Mouse (Mus musculus): ENCODE data around the gene Topaz1. TPM values are rescaled to one million over a fixed set of nuclear protein-coding genes. Genes with fewer than 3 reads are reported as not detected.
"Not testable (repeated sequence)": the region's sequence is repeated elsewhere in the genome, so short reads cannot be mapped to it uniquely, and the experiment has no call there.

Topaz1 gene
- polyA plus RNA-seq, 1 experiment from 2014 or later, result 0.16 TPM

GRCm38 (mm10) chr9:122837216-122837615 lies 90.1 kb downstream of the Topaz1 start:
- Histone ChIP-seq H3K4me3 (ENCODE audit: low read depth, low read length) (no peak overlapping the region), H3K27ac (ENCODE audit: low read depth, low read length) (peak overlapping the region; percentile 41; the same call in 1 of the 2 replicates), H3K9me3 (ENCODE audit: control insufficient read depth) (no peaks in the 10 kb centered on the region), H3K4me1 (replicated peaks; ENCODE audit: control insufficient read depth, insufficient read depth, low read length) (no peaks in the 10 kb centered on the region), H3K9ac (ENCODE audit: low read depth, low read length) (no peak overlapping the region), H3K27me3 (replicated peaks; ENCODE audit: control insufficient read depth, insufficient read depth, low read length) (no peaks in the 10 kb centered on the region), H3K36me3 (ENCODE audit: control insufficient read depth, insufficient read depth) (peaks cover 5% of the 10 kb centered on the region; the same call in 1 of the 2 replicates), H3K4me2 (replicated peaks; ENCODE audit: low read depth) (no peak overlapping the region)
- WGBS, result 75% methylated on average over 4 of the region's 4 CpGs
- no peak for TF ChIP-seq CTCF (IDR thresholded peaks at IDR 0.05; ENCODE audit: low read depth)
- 0 out of 2 replicates have a peak, but pooled peaks have one; percentile 38 for ATAC-seq

- no peaks in the 10 kb centered on the region for H3K27me3 ChIP-seq (replicated peaks; ENCODE audit: control insufficient read depth, insufficient read depth, low read length)
- H3K4me1 ChIP-seq (replicated peaks; ENCODE audit: control insufficient read depth, insufficient read depth, low read length), result no peaks in the 10 kb centered on the region
- H3K9me3 ChIP-seq (ENCODE audit: control insufficient read depth), result no peaks in the 10 kb centered on the region
- no peak overlapping the region for H3K9ac ChIP-seq (ENCODE audit: low read depth, low read length)
- no peak overlapping the region for H3K4me3 ChIP-seq (ENCODE audit: low read depth, low read length)
- peaks cover 5% of the 10 kb centered on the region; the same call in 1 of the 2 replicates for H3K36me3 ChIP-seq (ENCODE audit: control insufficient read depth, insufficient read depth)
- H3K4me2 ChIP-seq (replicated peaks; ENCODE audit: low read depth), result peak overlapping the region; percentile 24; the same call in 1 of the 2 replicates
- peak; percentile 73 for TF ChIP-seq CTCF (IDR thresholded peaks at IDR 0.05; ENCODE audit: low read depth)
- 36% methylated on average over 16 of the region's 16 CpGs for WGBS
- ATAC-seq, result 0 out of 2 replicates have a peak, but pooled peaks have one; percentile 41
- no peak overlapping the region for H3K27ac ChIP-seq (ENCODE audit: low read depth, low read length)
These were observed 90.5 kb downstream of the Topaz1 start for GRCm38 (mm10) chr9:122837680-122838079.

- no peak for TF ChIP-seq CTCF (IDR thresholded peaks at IDR 0.05; ENCODE audit: low read depth)
- Histone ChIP-seq H3K4me3 (ENCODE audit: low read depth, low read length) (no peak within 1 kb of the TSS), H3K4me1 (replicated peaks; ENCODE audit: control insufficient read depth, insufficient read depth, low read length) (no peaks in the 10 kb centered on the region), H3K9ac (ENCODE audit: low read depth, low read length) (no peak within 1 kb of the TSS), H3K9me3 (ENCODE audit: control insufficient read depth) (0 out of 2 replicates have a peak, but pooled peaks cover 3% of the 10 kb centered on the region), H3K36me3 (ENCODE audit: control insufficient read depth, insufficient read depth) (0 out of 2 replicates have a peak, but pooled peaks cover 4% of the 10 kb centered on the region), H3K27me3 (replicated peaks; ENCODE audit: control insufficient read depth, insufficient read depth, low read length) (no peaks in the 10 kb centered on the region), H3K27ac (ENCODE audit: low read depth, low read length) (no peak within 1 kb of the TSS), H3K4me2 (replicated peaks; ENCODE audit: low read depth) (no peak within 1 kb of the TSS)
- peak; percentile 25; the same call in 1 of the 2 replicates for ATAC-seq
- 54% methylated on average over 3 of the region's 3 CpGs for WGBS
These were observed 96.6 kb downstream of the Topaz1 start, which contains the start of gene Gm35549 for GRCm38 (mm10) chr9:122843760-122844159. Gm35549 (minus strand) TSS chr9:122844035.

GRCm38 (mm10) chr9:122845621-122846020 lies 98.5 kb downstream of the Topaz1 start:
- Histone ChIP-seq H3K4me2 (replicated peaks; ENCODE audit: low read depth) (no peak overlapping the region), H3K4me1 (replicated peaks; ENCODE audit: control insufficient read depth, insufficient read depth, low read length) (no peaks in the 10 kb centered on the region), H3K27me3 (replicated peaks; ENCODE audit: control insufficient read depth, insufficient read depth, low read length) (no peaks in the 10 kb centered on the region), H3K9me3 (ENCODE audit: control insufficient read depth) (0 out of 2 replicates have a peak, but pooled peaks cover 3% of the 10 kb centered on the region), H3K4me3 (ENCODE audit: low read depth, low read length) (no peak overlapping the region), H3K36me3 (ENCODE audit: control insufficient read depth, insufficient read depth) (peaks cover 16% of the 10 kb centered on the region; the same call in 1 of the 2 replicates), H3K9ac (ENCODE audit: low read depth, low read length) (no peak overlapping the region), H3K27ac (ENCODE audit: low read depth, low read length) (no peak overlapping the region)
- WGBS, result 61% methylated on average over 3 of the region's 3 CpGs
- ATAC-seq, result no peak
- TF ChIP-seq CTCF (IDR thresholded peaks at IDR 0.05; ENCODE audit: low read depth), result no peak

GRCm38 (mm10) chr9:122846156-122846555 lies 99.0 kb downstream of the Topaz1 start:
- Histone ChIP-seq H3K9ac (ENCODE audit: low read depth, low read length) (no peak overlapping the region), H3K27me3 (replicated peaks; ENCODE audit: control insufficient read depth, insufficient read depth, low read length) (no peaks in the 10 kb centered on the region), H3K27ac (ENCODE audit: low read depth, low read length) (no peak overlapping the region), H3K4me1 (replicated peaks; ENCODE audit: control insufficient read depth, insufficient read depth, low read length) (no peaks in the 10 kb centered on the region), H3K9me3 (ENCODE audit: control insufficient read depth) (0 out of 2 replicates have a peak, but pooled peaks cover 3% of the 10 kb centered on the region), H3K4me2 (replicated peaks; ENCODE audit: low read depth) (no peak overlapping the region), H3K4me3 (ENCODE audit: low read depth, low read length) (no peak overlapping the region), H3K36me3 (ENCODE audit: control insufficient read depth, insufficient read depth) (peaks cover 21% of the 10 kb centered on the region)
- no peak for ATAC-seq
- TF ChIP-seq CTCF (IDR thresholded peaks at IDR 0.05; ENCODE audit: low read depth), result no peak

GRCm38 (mm10) chr9:122847811-122848311 lies 100.7 kb downstream of the Topaz1 start:
- H3K9me3 ChIP-seq (ENCODE audit: control insufficient read depth); H3K4me1 ChIP-seq (replicated peaks; ENCODE audit: control insufficient read depth, insufficient read depth, low read length); ATAC-seq; H3K4me2 ChIP-seq (replicated peaks; ENCODE audit: low read depth); H3K27me3 ChIP-seq (replicated peaks; ENCODE audit: control insufficient read depth, insufficient read depth, low read length); H3K4me3 ChIP-seq (ENCODE audit: low read depth, low read length); H3K9ac ChIP-seq (ENCODE audit: low read depth, low read length); H3K27ac ChIP-seq (ENCODE audit: low read depth, low read length): not testable (repeated sequence)
- 87% methylated on average over 4 of the region's 8 CpGs for WGBS
- H3K36me3 ChIP-seq (ENCODE audit: control insufficient read depth, insufficient read depth), result peaks cover 35% of the 10 kb centered on the region

Other genes with a start within 250 kb of the Topaz1 start
- 3.2 TPM in 2 replicates for gene Tcaim, start 58.2 kb downstream of the Topaz1 start, polyA plus RNA-seq (2015; fragmentation: Nextera tagmentation; extraction: Ambion mirVana)
- gene Gm35549, start 96.7 kb downstream of the Topaz1 start, polyA plus RNA-seq (2015; fragmentation: Nextera tagmentation; extraction: Ambion mirVana), result not detected in 2 replicates
- gene Zfp445, start 118.7 kb downstream of the Topaz1 start, polyA plus RNA-seq (2015; fragmentation: Nextera tagmentation; extraction: Ambion mirVana), result 12.0 and 15.3 TPM in 2 replicates
- gene Zkscan7, start 138.3 kb downstream of the Topaz1 start, polyA plus RNA-seq (2015; fragmentation: Nextera tagmentation; extraction: Ambion mirVana), result 2.2 and 2.5 TPM in 2 replicates
- gene Zfp105, start 175.7 kb downstream of the Topaz1 start, polyA plus RNA-seq (2015; fragmentation: Nextera tagmentation; extraction: Ambion mirVana), result 3.5 and 4.8 TPM in 2 replicates
- gene 1110059G10Rik, start 203.7 kb downstream of the Topaz1 start, polyA plus RNA-seq (2015; fragmentation: Nextera tagmentation; extraction: Ambion mirVana), result 51.3 and 55.9 TPM in 2 replicates
- 10.0 and 10.1 TPM in 2 replicates for gene Kif15, start 203.7 kb downstream of the Topaz1 start, polyA plus RNA-seq (2015; fragmentation: Nextera tagmentation; extraction: Ambion mirVana)

Measured in intestine, postnatal 0 days (tissue).